In the genomic region with DNA sequence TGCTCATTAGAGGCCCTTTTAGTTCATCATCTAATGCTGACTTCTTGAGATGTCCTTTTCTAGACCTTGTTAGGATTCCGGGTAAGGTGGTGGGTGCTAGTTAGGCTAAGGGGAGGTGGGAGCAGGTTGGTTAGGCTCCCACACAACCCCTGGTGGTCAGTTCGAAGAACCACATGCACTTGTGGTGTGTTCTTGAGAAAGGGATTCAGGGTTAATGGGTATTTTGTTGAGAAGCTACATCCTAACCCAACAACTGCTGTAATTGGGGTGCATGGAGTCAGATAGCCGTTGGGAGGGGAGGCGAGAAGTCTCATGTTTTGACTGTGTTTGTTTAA, we compare ENCODE assay signal across 10 mouse cellular contexts. TPM values are rescaled to one million over a fixed set of nuclear protein-coding genes. Genes with fewer than 3 reads are reported as not detected.
DNase-seq lines count a peak whose midpoint lies in the region; ATAC-seq and TF ChIP-seq lines count a peak whose summit lies in the region.
"Had no signal": no experiment of that assay in that cellular context is flagged by ENCODE, and none has a peak within 500 bp of the region (broad histone marks: within the 10 kb centered on the region; RNA-seq: fewer than 3 reads in every experiment).

No protein-coding gene starts in this region.

- TF ChIP-seq EP300 in liver, embryonic 14.5 days (IDR thresholded peaks at IDR 0.05; ENCODE audit: low read depth): no peak

- no peaks in the 10 kb centered on the region for H3K4me1 ChIP-seq in intestine, postnatal 0 days (replicated peaks; ENCODE audit: control insufficient read depth, insufficient read depth, low read length)
- no peaks in the 10 kb centered on the region; the same call in 1 of the 2 replicates for H3K4me1 ChIP-seq in intestine, embryonic 16.5 days (ENCODE audit: control insufficient read depth, insufficient read depth, low read length)
- no peaks in the 10 kb centered on the region for H3K4me1 ChIP-seq in liver, embryonic 14.5 days (replicated peaks; ENCODE audit: control insufficient read depth in 2 of 2, insufficient read depth in 2 of 2, low read length in 1 of 2)
- H3K4me1 ChIP-seq: intestine, embryonic 15.5 days had no signal

- no peak overlapping the region for H3K4me2 ChIP-seq in intestine, postnatal 0 days (replicated peaks; ENCODE audit: low read depth)
- no peak overlapping the region for H3K4me2 ChIP-seq in intestine, embryonic 16.5 days (ENCODE audit: low read depth, low read length)
- no peak overlapping the region for H3K4me2 ChIP-seq in liver, embryonic 14.5 days (ENCODE audit: low read depth)
- H3K4me2 ChIP-seq: intestine, embryonic 15.5 days; liver, embryonic 15.5 days had no signal

- no peak overlapping the region for H3K4me3 ChIP-seq in intestine, postnatal 0 days (ENCODE audit: low read depth, low read length)
- no peak overlapping the region for H3K4me3 ChIP-seq in intestine, embryonic 16.5 days (ENCODE audit: low read length)
- H3K4me3 ChIP-seq in liver, embryonic 14.5 days (ENCODE audit: insufficient read depth in 1 of 2, low read depth in 2 of 2, low read length in 2 of 2): no peak overlapping the region
- H3K4me3 ChIP-seq: intestine, embryonic 15.5 days; liver, embryonic 15.5 days had no signal

- DNase-seq in thymus, postnatal 4 days: peak; percentile 49
- no peak for DNase-seq in thymus, postnatal 0 days (ENCODE audit: low spot score)
- no peak for DNase-seq in liver, embryonic 14.5 days (ENCODE audit: low read depth in 3 of 3, low spot score in 3 of 3)
- DNase-seq in frontal cortex, postnatal 36 days (ENCODE audit: low spot score in 2 of 2): no peak
- no peak for DNase-seq in urinary bladder, adult 18-20 months (ENCODE audit: low spot score in 2 of 2)
- DNase-seq: right cerebral cortex, postnatal 14 days had no signal

- no peak overlapping the region for H3K9ac ChIP-seq in intestine, postnatal 0 days (ENCODE audit: low read depth, low read length)
- no peak overlapping the region for H3K9ac ChIP-seq in intestine, embryonic 16.5 days (ENCODE audit: low read depth, low read length)
- H3K9ac ChIP-seq in liver, embryonic 14.5 days (replicated peaks): no peak overlapping the region
- H3K9ac ChIP-seq: intestine, embryonic 15.5 days; liver, embryonic 15.5 days had no signal

- H3K36me3 ChIP-seq in intestine, postnatal 0 days (ENCODE audit: control insufficient read depth, insufficient read depth): peaks cover 41% of the 10 kb centered on the region
- H3K36me3 ChIP-seq in intestine, embryonic 16.5 days (ENCODE audit: control insufficient read depth, insufficient read depth, low read length): peaks cover 17% of the 10 kb centered on the region; the same call in 1 of the 2 replicates
- H3K36me3 ChIP-seq in liver, embryonic 14.5 days (replicated peaks; ENCODE audit: control insufficient read depth, insufficient read depth, low read depth): peaks cover 35% of the 10 kb centered on the region

- 81% methylated on average over 4 of the region's 4 CpGs for WGBS in intestine, postnatal 0 days
- 82% methylated on average over 4 of the region's 4 CpGs for WGBS in intestine, embryonic 16.5 days
- whole genome bisulfite sequencing in liver, embryonic 14.5 days (ENCODE audit: insufficient replicate concordance): 82% methylated on average over 4 of the region's 4 CpGs

- TF ChIP-seq CTCF in intestine, postnatal 0 days (IDR thresholded peaks at IDR 0.05; ENCODE audit: low read depth): peak; percentile 53
- TF ChIP-seq CTCF in liver, embryonic 14.5 days (IDR thresholded peaks at IDR 0.05; ENCODE audit: low read depth): peak; percentile 46

- no peaks in the 10 kb centered on the region for H3K27me3 ChIP-seq in intestine, postnatal 0 days (replicated peaks; ENCODE audit: control insufficient read depth, insufficient read depth, low read length)
- no peaks in the 10 kb centered on the region for H3K27me3 ChIP-seq in intestine, embryonic 16.5 days (replicated peaks; ENCODE audit: control insufficient read depth, insufficient read depth, low read length)
- H3K27me3 ChIP-seq in liver, embryonic 14.5 days (ENCODE audit: control insufficient read depth, insufficient read depth, low read length): no peaks in the 10 kb centered on the region
- H3K27me3 ChIP-seq: intestine, embryonic 15.5 days; liver, embryonic 15.5 days had no signal

- H3K9me3 ChIP-seq in intestine, postnatal 0 days (ENCODE audit: control insufficient read depth): no peaks in the 10 kb centered on the region
- no peaks in the 10 kb centered on the region for H3K9me3 ChIP-seq in intestine, embryonic 16.5 days (ENCODE audit: control insufficient read depth, low read length)
- no peaks in the 10 kb centered on the region for H3K9me3 ChIP-seq in liver, embryonic 14.5 days (ENCODE audit: control insufficient read depth, low read length)
- H3K9me3 ChIP-seq: intestine, embryonic 15.5 days; liver, embryonic 15.5 days had no signal

- ATAC-seq in intestine, postnatal 0 days: 0 out of 2 replicates have a peak, but pooled peaks have one; percentile 3
- no peak for ATAC-seq in intestine, embryonic 16.5 days
- no peak for ATAC-seq in liver, embryonic 14.5 days (ENCODE audit: insufficient read depth)

- no peak overlapping the region for H3K27ac ChIP-seq in intestine, postnatal 0 days (ENCODE audit: low read depth, low read length)
- H3K27ac ChIP-seq in intestine, embryonic 16.5 days (ENCODE audit: low read length): no peak overlapping the region
- H3K27ac ChIP-seq in liver, embryonic 14.5 days: no peak overlapping the region
- H3K27ac ChIP-seq: intestine, embryonic 15.5 days; liver, embryonic 15.5 days had no signal

RNA-seq across cellular contexts. Expression of a gene that starts 50.8 kb away (rescaled TPM):
- polyA plus RNA-seq in intestine, postnatal 0 days (2015; fragmentation: Nextera tagmentation; extraction: Ambion mirVana): 15.3 and 18.4 TPM in 2 replicates
- polyA plus RNA-seq in intestine, embryonic 16.5 days (2015; fragmentation: Nextera tagmentation; extraction: Ambion mirVana): 14.8 and 16.9 TPM in 2 replicates
- 19.8 and 20.1 TPM in 2 replicates for polyA plus RNA-seq in thymus, postnatal 0 days (2015; fragmentation: Nextera tagmentation; extraction: Ambion mirVana)
- 2.6 and 4.5 TPM in 2 replicates for polyA plus RNA-seq in liver, embryonic 14.5 days (2012; rRNA removed)
- polyA plus RNA-seq in liver, embryonic 14.5 days (2014; fragmentation: Nextera tagmentation; extraction: Ambion mirVana): 6.1 and 7.8 TPM in 2 replicates
